Comparison of ENCODE assay signal across 1 mouse cellular context in the genomic region with DNA sequence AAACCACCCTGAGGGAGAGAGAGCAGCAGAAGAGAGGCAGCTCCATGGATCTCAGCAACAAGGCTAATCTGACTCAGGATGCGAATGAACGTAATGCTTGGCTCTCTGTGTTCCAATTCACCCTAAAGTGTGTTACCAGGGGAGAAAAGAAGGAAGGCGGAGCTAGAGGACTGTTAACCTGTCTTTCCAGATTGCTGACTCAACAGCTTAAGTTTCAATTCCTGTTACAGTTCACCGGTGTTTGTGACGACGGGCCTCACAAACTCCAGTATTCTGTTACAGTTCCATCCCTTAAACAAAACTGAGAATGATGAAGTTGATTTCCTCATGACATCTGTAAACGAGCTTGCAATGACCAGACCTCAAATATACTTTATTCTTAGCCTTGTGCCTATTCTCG.
TF ChIP-seq lines count a peak whose summit lies in the region.

No protein-coding gene starts in this region.

TF ChIP-seq in CH12.LX, 34 proteins besides CTCF, POLR2A, EP300 and RAD21 (continued from another document):
- TF ChIP-seq ETS1 (conservative IDR thresholded peaks at IDR 0.05; ENCODE audit: low read depth, low read length) = peak; percentile 40; the same call in 1 of the 2 replicates
